Mouse (Mus musculus): ENCODE data around the gene Kcnn3. TPM values are rescaled to one million over a fixed set of nuclear protein-coding genes. Genes with fewer than 3 reads are reported as not detected.

Kcnn3 gene
- polyA plus RNA-seq, 1 experiment from 2014 or later = 3.8 TPM

GRCm38 (mm10) chr3:89715207-89715966 is 195.4 kb downstream of the Kcnn3 start:
- H3K27ac ChIP-seq (ENCODE audit: low read length) = no peak overlapping the region
- ATAC-seq = peak; percentile 83
- peak overlapping the region; percentile 93 for H3K4me3 ChIP-seq (ENCODE audit: low read length)
- no peaks in the 10 kb centered on the region for H3K27me3 ChIP-seq (replicated peaks; ENCODE audit: control insufficient read depth, insufficient read depth, low read length)
- peak overlapping the region; percentile 86 for H3K9ac ChIP-seq (ENCODE audit: low read depth, low read length)
- no peaks in the 10 kb centered on the region for H3K36me3 ChIP-seq (ENCODE audit: control insufficient read depth, insufficient read depth, low read length)
- WGBS = 2% methylated on average over 54 of the region's 59 CpGs
- H3K9me3 ChIP-seq (ENCODE audit: control insufficient read depth, low read length) = no peaks in the 10 kb centered on the region
- H3K4me2 ChIP-seq (ENCODE audit: low read depth, low read length) = peak overlapping the region; percentile 96
- peaks cover 12% of the 10 kb centered on the region for H3K4me1 ChIP-seq (ENCODE audit: control insufficient read depth, insufficient read depth, low read length)

- 49% methylated on average over 6 of the region's 6 CpGs for WGBS
- no peak for ATAC-seq
Measured at GRCm38 (mm10) chr3:89715967-89716256, 195.9 kb downstream of the Kcnn3 start.

GRCm38 (mm10) chr3:89722032-89722431 is 202.1 kb downstream of the Kcnn3 start:
- no peaks in the 10 kb centered on the region for H3K9me3 ChIP-seq (ENCODE audit: control insufficient read depth, low read length)
- H3K4me3 ChIP-seq (ENCODE audit: low read length) = no peak overlapping the region
- H3K4me1 ChIP-seq (ENCODE audit: control insufficient read depth, insufficient read depth, low read length) = no peaks in the 10 kb centered on the region
- H3K36me3 ChIP-seq (ENCODE audit: control insufficient read depth, insufficient read depth, low read length) = no peaks in the 10 kb centered on the region
- no peaks in the 10 kb centered on the region for H3K27me3 ChIP-seq (replicated peaks; ENCODE audit: control insufficient read depth, insufficient read depth, low read length)
- H3K27ac ChIP-seq (ENCODE audit: low read length) = no peak overlapping the region
- H3K9ac ChIP-seq (ENCODE audit: low read depth, low read length) = no peak overlapping the region
- no peak for ATAC-seq
- H3K4me2 ChIP-seq (ENCODE audit: low read depth, low read length) = no peak overlapping the region

More at GRCm38 (mm10) chr3:89715967-89716256, 195.9 kb downstream of the Kcnn3 start:
- Histone ChIP-seq H3K4me3 (ENCODE audit: low read length) (peak overlapping the region; percentile 93), H3K9me3 (ENCODE audit: control insufficient read depth, low read length) (no peaks in the 10 kb centered on the region), H3K27ac (ENCODE audit: low read length) (no peak overlapping the region), H3K36me3 (ENCODE audit: control insufficient read depth, insufficient read depth, low read length) (no peaks in the 10 kb centered on the region), H3K9ac (ENCODE audit: low read depth, low read length) (peak overlapping the region; percentile 86), H3K27me3 (replicated peaks; ENCODE audit: control insufficient read depth, insufficient read depth, low read length) (no peaks in the 10 kb centered on the region), H3K4me2 (ENCODE audit: low read depth, low read length) (peak overlapping the region; percentile 96), H3K4me1 (ENCODE audit: control insufficient read depth, insufficient read depth, low read length) (peaks cover 12% of the 10 kb centered on the region)

- no peaks in the 10 kb centered on the region for H3K4me1 ChIP-seq (ENCODE audit: control insufficient read depth, insufficient read depth, low read length)
- no peak overlapping the region for H3K27ac ChIP-seq (ENCODE audit: low read length)
- no peak overlapping the region for H3K4me2 ChIP-seq (ENCODE audit: low read depth, low read length)
- no peaks in the 10 kb centered on the region for H3K9me3 ChIP-seq (ENCODE audit: control insufficient read depth, low read length)
- WGBS = 53% methylated on average over 7 of the region's 7 CpGs
- no peaks in the 10 kb centered on the region for H3K36me3 ChIP-seq (ENCODE audit: control insufficient read depth, insufficient read depth, low read length)
- no peak for ATAC-seq
- H3K9ac ChIP-seq (ENCODE audit: low read depth, low read length) = no peak overlapping the region
- no peaks in the 10 kb centered on the region for H3K27me3 ChIP-seq (replicated peaks; ENCODE audit: control insufficient read depth, insufficient read depth, low read length)
- H3K4me3 ChIP-seq (ENCODE audit: low read length) = no peak overlapping the region
Measured at GRCm38 (mm10) chr3:89723400-89724084, 203.6 kb downstream of the Kcnn3 start.

Other genes with a start within 250 kb of the Kcnn3 start
- 62.7 and 74.1 TPM in 2 replicates for gene Slc50a1, start 249.6 kb upstream of the Kcnn3 start, polyA plus RNA-seq (2015; fragmentation: Nextera tagmentation; extraction: Ambion mirVana)
- 62.9 and 69.6 TPM in 2 replicates for gene Efna1, start 239.0 kb upstream of the Kcnn3 start, polyA plus RNA-seq (2015; fragmentation: Nextera tagmentation; extraction: Ambion mirVana)
- gene Efna3, start 197.2 kb upstream of the Kcnn3 start, polyA plus RNA-seq (2015; fragmentation: Nextera tagmentation; extraction: Ambion mirVana) = 5.9 and 7.5 TPM in 2 replicates
- 12.1 and 14.1 TPM in 2 replicates for gene Efna4, start 182.1 kb upstream of the Kcnn3 start, polyA plus RNA-seq (2015; fragmentation: Nextera tagmentation; extraction: Ambion mirVana)
- gene Adam15, start 170.2 kb upstream of the Kcnn3 start, polyA plus RNA-seq (2015; fragmentation: Nextera tagmentation; extraction: Ambion mirVana) = 49.3 and 51.6 TPM in 2 replicates
- gene Dcst2, start 158.2 kb upstream of the Kcnn3 start, polyA plus RNA-seq (2015; fragmentation: Nextera tagmentation; extraction: Ambion mirVana) = 2.8 and 5.0 TPM in 2 replicates
- 3.5 and 5.0 TPM in 2 replicates for gene Dcst1, start 154.9 kb upstream of the Kcnn3 start, polyA plus RNA-seq (2015; fragmentation: Nextera tagmentation; extraction: Ambion mirVana)
- gene Zbtb7b, start 125.4 kb upstream of the Kcnn3 start, polyA plus RNA-seq (2015; fragmentation: Nextera tagmentation; extraction: Ambion mirVana) = 10.0 and 11.3 TPM in 2 replicates
- gene Lenep, start 117.4 kb upstream of the Kcnn3 start, polyA plus RNA-seq (2015; fragmentation: Nextera tagmentation; extraction: Ambion mirVana) = not detected in 2 replicates
- gene Flad1, start 108.3 kb upstream of the Kcnn3 start, polyA plus RNA-seq (2015; fragmentation: Nextera tagmentation; extraction: Ambion mirVana) = 44.5 and 53.2 TPM in 2 replicates
- 269 and 311 TPM in 2 replicates for gene Cks1b, start 101.8 kb upstream of the Kcnn3 start, polyA plus RNA-seq (2015; fragmentation: Nextera tagmentation; extraction: Ambion mirVana)
- gene Shc1, start 101.7 kb upstream of the Kcnn3 start, polyA plus RNA-seq (2015; fragmentation: Nextera tagmentation; extraction: Ambion mirVana) = 85.4 and 89.1 TPM in 2 replicates
- gene Pygo2, start 90.0 kb upstream of the Kcnn3 start, polyA plus RNA-seq (2015; fragmentation: Nextera tagmentation; extraction: Ambion mirVana) = 24.8 and 25.7 TPM in 2 replicates
- gene Pbxip1, start 83.5 kb upstream of the Kcnn3 start, polyA plus RNA-seq (2015; fragmentation: Nextera tagmentation; extraction: Ambion mirVana) = 45.1 and 46.6 TPM in 2 replicates
- 72.2 and 77.0 TPM in 2 replicates for gene Pmvk, start 65.6 kb upstream of the Kcnn3 start, polyA plus RNA-seq (2015; fragmentation: Nextera tagmentation; extraction: Ambion mirVana)
- gene Adar, start 194.9 kb downstream of the Kcnn3 start, polyA plus RNA-seq (2015; fragmentation: Nextera tagmentation; extraction: Ambion mirVana) = 8.6 and 10.2 TPM in 2 replicates
- gene Chrnb2, start 244.5 kb downstream of the Kcnn3 start, polyA plus RNA-seq (2015; fragmentation: Nextera tagmentation; extraction: Ambion mirVana) = 1.5 and 1.7 TPM in 2 replicates

Measured in intestine, embryonic 16.5 days (tissue).